Mouse (Mus musculus) left cerebral cortex, adult 11 months (tissue): ENCODE measurements around the gene Rufy1.

Source experiments
- DNase-seq: peaks from one replicate; pipeline ENCODE4 v3.0.0; 2022; ENCODE audit warnings: low spot score

Gene Rufy1

GRCm38 (mm10) chr11:50352177-50352576 lies 78.7 kb downstream of the Rufy1 start:
- DNase-seq = no peak

- DNase-seq = no peak
Measured at GRCm38 (mm10) chr11:50346256-50347032, 84.5 kb downstream of the Rufy1 start.

- no peak for DNase-seq
Measured at GRCm38 (mm10) chr11:50345486-50345885, 85.4 kb downstream of the Rufy1 start.
